Comparison of ENCODE assay signal across 22 mouse cellular contexts in the genomic region with DNA sequence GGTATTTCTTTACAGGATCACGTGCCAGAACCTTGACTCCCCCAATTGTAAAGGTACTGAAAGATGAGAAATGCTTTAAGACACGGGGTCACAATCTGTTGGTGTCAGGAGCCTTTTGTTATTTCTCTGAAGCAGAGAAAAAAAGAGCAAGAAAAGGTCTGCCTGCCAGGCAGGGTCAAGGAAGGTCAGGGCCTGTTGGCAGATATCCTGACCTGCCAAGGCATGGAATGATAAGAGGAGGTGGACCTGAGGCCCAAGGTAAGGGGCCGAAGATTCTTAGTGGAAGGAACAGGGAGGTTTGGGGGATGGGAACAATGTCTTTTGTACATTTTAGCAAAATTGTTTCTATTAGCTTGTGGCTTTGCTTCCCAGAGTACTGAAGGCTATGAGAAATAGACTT. TPM values are rescaled to one million over a fixed set of nuclear protein-coding genes. Genes with fewer than 3 reads are reported as not detected.
A peak's percentile ranks its signal among the peaks of the same experiment; 100 is the strongest.
DNase-seq lines count a peak whose midpoint lies in the region; ATAC-seq and TF ChIP-seq lines count a peak whose summit lies in the region.
"Had no signal": no experiment of that assay in that cellular context is flagged by ENCODE, and none has a peak within 500 bp of the region (broad histone marks: within the 10 kb centered on the region; RNA-seq: fewer than 3 reads in every experiment).

No protein-coding gene starts in this region.

- TF ChIP-seq CTCF in gastrocnemius, adult 2 months (IDR thresholded peaks at IDR 0.05), result no peak
- TF ChIP-seq CTCF in heart, adult 2 months (IDR thresholded peaks at IDR 0.05), result no peak

- DNase-seq in gastrocnemius, adult 2 months, result no peak
- DNase-seq in gastrocnemius, postnatal 10 days, result no peak
- DNase-seq in heart, embryonic 10.5 days (ENCODE audit: low spot score), result no peak
- DNase-seq in heart, adult 2 months, result no peak
- peak; percentile 7 for DNase-seq in embryonic facial prominence, embryonic 10.5 days (ENCODE audit: low spot score)
- DNase-seq in right cerebral cortex, postnatal 14 days, result no peak
- DNase-seq: adrenal gland, adult 8-10 months; adrenal gland, postnatal 25 days; cerebellum, adult 11 months; cerebellum, adult 18-20 months; cerebellum, adult 8-10 months; cerebellum, adult 9-11 months; cerebellum, postnatal 14 days; cerebellum, postnatal 36 days; embryo, embryonic 11 days; forebrain, postnatal 0 days had no signal

- H3K4me2 ChIP-seq in kidney, embryonic 15.5 days, result no peak overlapping the region
- no peak overlapping the region for H3K4me2 ChIP-seq in kidney, embryonic 16.5 days (replicated peaks; ENCODE audit: low read depth, low read length)
- H3K4me2 ChIP-seq: embryonic facial prominence, embryonic 12.5 days; forebrain, embryonic 13.5 days; forebrain, embryonic 15.5 days had no signal

- H3K79me2 ChIP-seq in heart, adult 2 months (replicated peaks; ENCODE audit: control insufficient read depth, insufficient read depth, low read length), result no peaks in the 10 kb centered on the region

- no peak for ATAC-seq in kidney, embryonic 15.5 days (replicated peaks; ENCODE audit: low FRiP score)
- no peak for ATAC-seq in kidney, embryonic 16.5 days (ENCODE audit: low FRiP score, low TSS enrichment)
- ATAC-seq: forebrain, embryonic 13.5 days; forebrain, embryonic 15.5 days; forebrain, postnatal 0 days had no signal

- H3K9me3 ChIP-seq in heart, embryonic 10.5 days, result no peaks in the 10 kb centered on the region
- H3K9me3 ChIP-seq in kidney, embryonic 15.5 days (replicated peaks), result no peaks in the 10 kb centered on the region
- no peaks in the 10 kb centered on the region for H3K9me3 ChIP-seq in kidney, embryonic 16.5 days (ENCODE audit: low read length)
- H3K9me3 ChIP-seq in embryonic facial prominence, embryonic 10.5 days, result no peaks in the 10 kb centered on the region
- H3K9me3 ChIP-seq: embryonic facial prominence, embryonic 12.5 days; forebrain, embryonic 13.5 days; forebrain, embryonic 15.5 days had no signal

- no peak overlapping the region for H3K9ac ChIP-seq in heart, adult 2 months (ENCODE audit: low read depth, low read length)
- no peak overlapping the region for H3K9ac ChIP-seq in kidney, embryonic 15.5 days
- no peak overlapping the region for H3K9ac ChIP-seq in kidney, embryonic 16.5 days (replicated peaks; ENCODE audit: low read length)
- H3K9ac ChIP-seq: embryonic facial prominence, embryonic 12.5 days; forebrain, embryonic 13.5 days; forebrain, embryonic 15.5 days; forebrain, postnatal 0 days had no signal

- no peak overlapping the region for H3K4me3 ChIP-seq in gastrocnemius, adult 2 months
- H3K4me3 ChIP-seq in heart, embryonic 10.5 days, result no peak overlapping the region
- H3K4me3 ChIP-seq in heart, adult 2 months, result no peak overlapping the region
- H3K4me3 ChIP-seq in kidney, embryonic 15.5 days (replicated peaks), result no peak overlapping the region
- no peak overlapping the region for H3K4me3 ChIP-seq in kidney, embryonic 16.5 days (ENCODE audit: low read length)
- H3K4me3 ChIP-seq in embryonic facial prominence, embryonic 10.5 days, result no peak overlapping the region
- H3K4me3 ChIP-seq: embryonic facial prominence, embryonic 12.5 days; forebrain, embryonic 13.5 days; forebrain, embryonic 15.5 days had no signal

- peaks cover 41% of the 10 kb centered on the region for H3K4me1 ChIP-seq in heart, embryonic 10.5 days
- H3K4me1 ChIP-seq in heart, adult 2 months (ENCODE audit: control insufficient read depth, insufficient read depth, low read length), result peaks cover 7% of the 10 kb centered on the region
- H3K4me1 ChIP-seq in kidney, embryonic 15.5 days, result peaks cover 36% of the 10 kb centered on the region
- peaks cover 26% of the 10 kb centered on the region for H3K4me1 ChIP-seq in kidney, embryonic 16.5 days (ENCODE audit: insufficient read depth, low read length)
- peaks cover 29% of the 10 kb centered on the region for H3K4me1 ChIP-seq in embryonic facial prominence, embryonic 10.5 days
- H3K4me1 ChIP-seq: embryonic facial prominence, embryonic 12.5 days had no signal

- WGBS in heart, embryonic 10.5 days, result 35% methylated on average over 3 of the region's 3 CpGs
- 38% methylated on average over 3 of the region's 3 CpGs for WGBS in heart, adult 2 months
- 41% methylated on average over 3 of the region's 3 CpGs for WGBS in kidney, embryonic 15.5 days
- 37% methylated on average over 3 of the region's 3 CpGs for WGBS in kidney, embryonic 16.5 days
- WGBS in embryonic facial prominence, embryonic 10.5 days, result 25% methylated on average over 3 of the region's 3 CpGs

- peak overlapping the region; percentile 91; the same call in 1 of the 2 replicates for H3K27ac ChIP-seq in gastrocnemius, adult 2 months
- peak overlapping the region; percentile 69 for H3K27ac ChIP-seq in heart, embryonic 10.5 days
- no peak overlapping the region for H3K27ac ChIP-seq in heart, adult 2 months
- 0 out of 2 replicates have a peak overlapping the region, but pooled peaks have one; percentile 11 for H3K27ac ChIP-seq in kidney, embryonic 15.5 days
- no peak overlapping the region for H3K27ac ChIP-seq in kidney, embryonic 16.5 days (ENCODE audit: low read length)
- H3K27ac ChIP-seq in embryonic facial prominence, embryonic 10.5 days (replicated peaks), result no peak overlapping the region
- H3K27ac ChIP-seq: embryonic facial prominence, embryonic 12.5 days; forebrain, embryonic 13.5 days; forebrain, embryonic 15.5 days had no signal

- intact Hi-C loops in gastrocnemius, adult 2 months (cut with DNase I), result no loop called here
- intact Hi-C loops in heart, adult 2 months (cut with DNase I), result no loop called here

- no peaks in the 10 kb centered on the region for H3K27me3 ChIP-seq in heart, embryonic 10.5 days (ENCODE audit: insufficient read depth, poor library complexity, severe bottlenecking)
- no peaks in the 10 kb centered on the region for H3K27me3 ChIP-seq in heart, adult 2 months (ENCODE audit: control insufficient read depth, insufficient read depth, low read length)
- no peaks in the 10 kb centered on the region for H3K27me3 ChIP-seq in kidney, embryonic 15.5 days
- no peaks in the 10 kb centered on the region for H3K27me3 ChIP-seq in kidney, embryonic 16.5 days (ENCODE audit: insufficient read depth, low read length)
- H3K27me3 ChIP-seq in embryonic facial prominence, embryonic 10.5 days (replicated peaks; ENCODE audit: low read depth, poor library complexity, severe bottlenecking), result no peaks in the 10 kb centered on the region
- H3K27me3 ChIP-seq: embryonic facial prominence, embryonic 12.5 days; forebrain, embryonic 15.5 days had no signal

- no peak for TF ChIP-seq POLR2A in heart, adult 2 months (IDR thresholded peaks at IDR 0.05; ENCODE audit: insufficient read depth, low read depth, low read length)

- H3K36me3 ChIP-seq in heart, embryonic 10.5 days, result no peaks in the 10 kb centered on the region
- peaks cover 3% of the 10 kb centered on the region; the same call in 1 of the 2 replicates for H3K36me3 ChIP-seq in heart, adult 2 months (ENCODE audit: control insufficient read depth, insufficient read depth, low read length)
- no peaks in the 10 kb centered on the region for H3K36me3 ChIP-seq in kidney, embryonic 15.5 days
- no peaks in the 10 kb centered on the region for H3K36me3 ChIP-seq in kidney, embryonic 16.5 days (ENCODE audit: insufficient read depth, low read length)
- H3K36me3 ChIP-seq in embryonic facial prominence, embryonic 10.5 days (replicated peaks), result no peaks in the 10 kb centered on the region
- H3K36me3 ChIP-seq: embryonic facial prominence, embryonic 12.5 days; forebrain, embryonic 15.5 days had no signal

- no peak for TF ChIP-seq EP300 in heart, adult 2 months (IDR thresholded peaks at IDR 0.05; ENCODE audit: insufficient read depth, low read depth, low read length)

RNA-seq across cellular contexts. Expression of gene Itgb6, which starts 13.8 kb away (rescaled TPM):
- 10 to 100 TPM; 18.3 to 50.1 TPM for total RNA-seq in gastrocnemius, adult 2 months (2021)
- total RNA-seq in gastrocnemius, postnatal 10 days (2021), result 10 to 100 TPM; 29.2 to 30.5 TPM
- 0.34 and 0.46 TPM in 2 replicates for polyA plus RNA-seq in heart, embryonic 10.5 days (2016; fragmentation: Nextera tagmentation; extraction: Ambion mirVana)
- 10 to 100 TPM; 21.0 to 32.4 TPM for total RNA-seq in heart, adult 2 months (2021)
- 10.5 and 19.5 TPM in 2 replicates for polyA plus RNA-seq in heart, adult 2 months (2012; rRNA removed)
- 16.2 and 16.9 TPM in 2 replicates for polyA plus RNA-seq in kidney, embryonic 15.5 days (2015; fragmentation: Nextera tagmentation; extraction: Ambion mirVana)
- polyA plus RNA-seq in kidney, embryonic 16.5 days (2015; fragmentation: Nextera tagmentation; extraction: Ambion mirVana), result 25.6 and 26.6 TPM in 2 replicates
- 0.67 and 1.4 TPM in 2 replicates for polyA plus RNA-seq in embryonic facial prominence, embryonic 10.5 days (2016; fragmentation: Nextera tagmentation; extraction: Ambion mirVana)
- total RNA-seq: adrenal gland, adult 8-10 months; adrenal gland, postnatal 25 days; MEL had no signal
- polyA plus RNA-seq: forebrain, embryonic 13.5 days; forebrain, embryonic 15.5 days; forebrain, postnatal 0 days had no signal

Comparison
In these comparisons a context has a peak if more than half of its experiments do, and no peak if none do; other contexts are left out.
1. H3K27ac ChIP-seq: peak in gastrocnemius, adult 2 months (single experiment), heart, embryonic 10.5 days (single experiment) and kidney, embryonic 15.5 days (single experiment); none in heart, adult 2 months (single experiment), kidney, embryonic 16.5 days (single experiment) and embryonic facial prominence, embryonic 10.5 days (single experiment).